Mouse (Mus musculus): ENCODE measurements around the gene 1700030K09Rik. TPM values are rescaled to one million over a fixed set of nuclear protein-coding genes. Genes with fewer than 3 reads are reported as not detected.
A peak's percentile ranks its signal among the peaks of the same experiment; 100 is the strongest.

Gene 1700030K09Rik
- polyA plus RNA-seq, 1 experiment: 9.5 TPM

GRCm38 (mm10) chr8:72415252-72415651 lies 28.4 kb upstream of the 1700030K09Rik start:
- TF ChIP-seq CTCF (IDR thresholded peaks at IDR 0.05; ENCODE audit: borderline replicate concordance, control insufficient read depth, extremely low read depth, insufficient read depth, low read length, poor library complexity) (no peak), POLR2A (IDR thresholded peaks at IDR 0.05; ENCODE audit: control insufficient read depth, extremely low read depth, insufficient read depth, low read length, poor library complexity) (no peak)
- H3K27ac ChIP-seq (ENCODE audit: control insufficient read depth, insufficient read depth, low read length): no peak overlapping the region
- no peak for DNase-seq
- no peaks in the 10 kb centered on the region for H3K27me3 ChIP-seq (ENCODE audit: control insufficient read depth, insufficient read depth, low read length)
- no peaks in the 10 kb centered on the region for H3K36me3 ChIP-seq (ENCODE audit: control insufficient read depth, insufficient read depth, low read length)
- H3K4me1 ChIP-seq (replicated peaks; ENCODE audit: control insufficient read depth, insufficient read depth, low read length): peaks cover 17% of the 10 kb centered on the region
- no peak overlapping the region for H3K4me3 ChIP-seq (ENCODE audit: control insufficient read depth, insufficient read depth, low read length)
- WGBS: 91% methylated on average over 2 of the region's 2 CpGs

- Histone ChIP-seq H3K27me3 (ENCODE audit: control insufficient read depth, insufficient read depth, low read length) (no peaks in the 10 kb centered on the region), H3K4me3 (ENCODE audit: control insufficient read depth, insufficient read depth, low read length) (no peak overlapping the region), H3K36me3 (ENCODE audit: control insufficient read depth, insufficient read depth, low read length) (no peaks in the 10 kb centered on the region), H3K4me1 (replicated peaks; ENCODE audit: control insufficient read depth, insufficient read depth, low read length) (peaks cover 11% of the 10 kb centered on the region), H3K27ac (ENCODE audit: control insufficient read depth, insufficient read depth, low read length) (no peak overlapping the region)
- DNase-seq: no peak
- TF ChIP-seq POLR2A (IDR thresholded peaks at IDR 0.05; ENCODE audit: control insufficient read depth, extremely low read depth, insufficient read depth, low read length, poor library complexity): no peak
- no peak for TF ChIP-seq CTCF (IDR thresholded peaks at IDR 0.05; ENCODE audit: borderline replicate concordance, control insufficient read depth, extremely low read depth, insufficient read depth, low read length, poor library complexity)
- WGBS: 91% methylated on average over 4 of the region's 4 CpGs
Measured at GRCm38 (mm10) chr8:72418073-72418472, 25.6 kb upstream of the 1700030K09Rik start.

GRCm38 (mm10) chr8:72420571-72421361 lies 22.9 kb upstream of the 1700030K09Rik start:
- Histone ChIP-seq H3K4me1 (replicated peaks; ENCODE audit: control insufficient read depth, insufficient read depth, low read length) (peaks cover 11% of the 10 kb centered on the region), H3K27ac (ENCODE audit: control insufficient read depth, insufficient read depth, low read length) (no peak overlapping the region), H3K27me3 (ENCODE audit: control insufficient read depth, insufficient read depth, low read length) (no peaks in the 10 kb centered on the region), H3K36me3 (ENCODE audit: control insufficient read depth, insufficient read depth, low read length) (no peaks in the 10 kb centered on the region), H3K4me3 (ENCODE audit: control insufficient read depth, insufficient read depth, low read length) (peak overlapping the region; percentile 74)
- no peak for TF ChIP-seq CTCF (IDR thresholded peaks at IDR 0.05; ENCODE audit: borderline replicate concordance, control insufficient read depth, extremely low read depth, insufficient read depth, low read length, poor library complexity)
- TF ChIP-seq POLR2A (IDR thresholded peaks at IDR 0.05; ENCODE audit: control insufficient read depth, extremely low read depth, insufficient read depth, low read length, poor library complexity): no peak
- peak; percentile 61 for DNase-seq
- WGBS: under 1% methylated on average over 71 of the region's 73 CpGs

GRCm38 (mm10) chr8:72421362-72422335 lies 22.0 kb upstream of the 1700030K09Rik start, which contains the start of gene Eps15l1:
Eps15l1 (minus strand) TSS chr8:72421460.
- Histone ChIP-seq H3K4me3 (ENCODE audit: control insufficient read depth, insufficient read depth, low read length) (peak within 1 kb of the TSS; percentile 74), H3K36me3 (ENCODE audit: control insufficient read depth, insufficient read depth, low read length) (no peaks in the 10 kb centered on the region), H3K27ac (ENCODE audit: control insufficient read depth, insufficient read depth, low read length) (no peak within 1 kb of the TSS), H3K4me1 (replicated peaks; ENCODE audit: control insufficient read depth, insufficient read depth, low read length) (peaks cover 8% of the 10 kb centered on the region), H3K27me3 (ENCODE audit: control insufficient read depth, insufficient read depth, low read length) (no peaks in the 10 kb centered on the region)
- WGBS: 2% methylated on average over 48 of the region's 48 CpGs
- TF ChIP-seq CTCF (IDR thresholded peaks at IDR 0.05; ENCODE audit: borderline replicate concordance, control insufficient read depth, extremely low read depth, insufficient read depth, low read length, poor library complexity) (0 out of 2 replicates have a peak, but pooled peaks have one; percentile 60), POLR2A (IDR thresholded peaks at IDR 0.05; ENCODE audit: control insufficient read depth, extremely low read depth, insufficient read depth, low read length, poor library complexity) (peak; percentile 91)
- peak; percentile 99 for DNase-seq

GRCm38 (mm10) chr8:72422926-72423325 lies 20.8 kb upstream of the 1700030K09Rik start:
- Histone ChIP-seq H3K27ac (ENCODE audit: control insufficient read depth, insufficient read depth, low read length) (no peak overlapping the region), H3K36me3 (ENCODE audit: control insufficient read depth, insufficient read depth, low read length) (no peaks in the 10 kb centered on the region), H3K27me3 (ENCODE audit: control insufficient read depth, insufficient read depth, low read length) (no peaks in the 10 kb centered on the region), H3K4me3 (ENCODE audit: control insufficient read depth, insufficient read depth, low read length) (no peak overlapping the region), H3K4me1 (replicated peaks; ENCODE audit: control insufficient read depth, insufficient read depth, low read length) (peaks cover 8% of the 10 kb centered on the region)
- no peak for DNase-seq
- TF ChIP-seq POLR2A (IDR thresholded peaks at IDR 0.05; ENCODE audit: control insufficient read depth, extremely low read depth, insufficient read depth, low read length, poor library complexity): no peak
- no peak for TF ChIP-seq CTCF (IDR thresholded peaks at IDR 0.05; ENCODE audit: borderline replicate concordance, control insufficient read depth, extremely low read depth, insufficient read depth, low read length, poor library complexity)
- WGBS: 81% methylated on average over 1 of the region's 1 CpGs

GRCm38 (mm10) chr8:72429676-72430075 lies 14.0 kb upstream of the 1700030K09Rik start:
- no peaks in the 10 kb centered on the region for H3K36me3 ChIP-seq (ENCODE audit: control insufficient read depth, insufficient read depth, low read length)
- no peaks in the 10 kb centered on the region for H3K27me3 ChIP-seq (ENCODE audit: control insufficient read depth, insufficient read depth, low read length)
- DNase-seq: peak; percentile 62
- H3K4me3 ChIP-seq (ENCODE audit: control insufficient read depth, insufficient read depth, low read length): no peak overlapping the region
- no peaks in the 10 kb centered on the region for H3K4me1 ChIP-seq (replicated peaks; ENCODE audit: control insufficient read depth, insufficient read depth, low read length)
- H3K27ac ChIP-seq (ENCODE audit: control insufficient read depth, insufficient read depth, low read length): no peak overlapping the region
- 41% methylated on average over 13 of the region's 13 CpGs for WGBS
- TF ChIP-seq CTCF (IDR thresholded peaks at IDR 0.05; ENCODE audit: borderline replicate concordance, control insufficient read depth, extremely low read depth, insufficient read depth, low read length, poor library complexity) (peak; percentile 84; the same call in 1 of the 2 replicates), POLR2A (IDR thresholded peaks at IDR 0.05; ENCODE audit: control insufficient read depth, extremely low read depth, insufficient read depth, low read length, poor library complexity) (no peak)
